Mouse (Mus musculus): Measurements from ENCODE around the gene Gm5447. TPM values are rescaled to one million over a fixed set of nuclear protein-coding genes. Genes with fewer than 3 reads are reported as not detected.
A peak's percentile ranks its signal among the peaks of the same experiment; 100 is the strongest.

The Gm5447 gene
- polyA plus RNA-seq, 1 experiment from 2014 or later = not detected

DNA sequence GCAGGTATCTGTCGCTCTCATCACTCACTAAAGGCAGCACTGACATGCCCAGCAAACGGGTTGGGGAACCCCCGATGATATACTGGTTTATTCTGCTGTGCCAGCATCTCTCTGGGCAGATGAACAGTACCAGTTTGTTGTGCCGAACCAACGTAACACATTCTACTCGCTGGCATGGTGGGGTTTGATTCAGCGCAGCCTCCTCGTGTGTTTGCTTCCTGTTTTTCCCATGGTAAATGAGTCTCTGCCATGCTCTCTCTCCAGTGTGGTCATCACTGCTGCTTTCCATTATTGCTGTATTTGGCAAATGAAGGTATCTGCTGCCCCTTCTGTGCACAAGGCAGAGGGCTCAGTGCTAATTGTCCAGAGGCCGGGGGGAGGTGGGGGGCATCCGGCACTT is 15.7 kb downstream of the Gm5447 start:
- ATAC-seq (replicated peaks) = no peak
- no peak overlapping the region for H3K4me2 ChIP-seq
- no peaks in the 10 kb centered on the region for H3K9me3 ChIP-seq
- no peak overlapping the region for H3K4me3 ChIP-seq
- H3K27me3 ChIP-seq (replicated peaks) = 0 out of 2 replicates have a peak, but pooled peaks cover 10% of the 10 kb centered on the region
- WGBS = 92% methylated on average over 10 of the region's 10 CpGs
- no peak overlapping the region for H3K27ac ChIP-seq
- no peak overlapping the region for H3K9ac ChIP-seq
- H3K4me1 ChIP-seq = 0 out of 2 replicates have a peak, but pooled peaks cover 12% of the 10 kb centered on the region
- H3K36me3 ChIP-seq (replicated peaks) = no peaks in the 10 kb centered on the region

DNA sequence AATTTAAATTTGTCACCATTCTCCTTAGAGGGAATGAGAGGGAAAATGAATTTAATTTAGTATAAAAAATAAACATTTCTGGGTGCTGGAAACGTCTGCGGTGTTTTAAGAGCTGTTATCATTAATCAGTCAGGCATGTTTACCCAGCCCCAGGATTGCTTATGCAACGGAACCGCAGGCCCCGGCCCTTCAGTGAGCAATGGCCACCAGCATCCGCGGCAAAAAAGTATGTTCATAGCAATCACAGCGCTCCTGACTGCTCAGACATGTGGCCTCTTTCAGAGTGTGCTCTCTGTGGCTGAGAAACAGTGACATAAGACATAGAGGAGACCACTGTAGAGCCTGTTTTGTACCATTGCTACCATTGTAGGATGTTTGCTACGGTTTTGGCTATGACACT is 16.2 kb downstream of the Gm5447 start:
- ATAC-seq (replicated peaks) = no peak
- Histone ChIP-seq H3K27me3 (replicated peaks) (0 out of 2 replicates have a peak, but pooled peaks cover 10% of the 10 kb centered on the region), H3K4me1 (0 out of 2 replicates have a peak, but pooled peaks cover 10% of the 10 kb centered on the region), H3K4me2 (no peak overlapping the region), H3K9ac (no peak overlapping the region), H3K9me3 (no peaks in the 10 kb centered on the region), H3K4me3 (no peak overlapping the region), H3K27ac (no peak overlapping the region), H3K36me3 (replicated peaks) (no peaks in the 10 kb centered on the region)
- 87% methylated on average over 9 of the region's 9 CpGs for WGBS

DNA sequence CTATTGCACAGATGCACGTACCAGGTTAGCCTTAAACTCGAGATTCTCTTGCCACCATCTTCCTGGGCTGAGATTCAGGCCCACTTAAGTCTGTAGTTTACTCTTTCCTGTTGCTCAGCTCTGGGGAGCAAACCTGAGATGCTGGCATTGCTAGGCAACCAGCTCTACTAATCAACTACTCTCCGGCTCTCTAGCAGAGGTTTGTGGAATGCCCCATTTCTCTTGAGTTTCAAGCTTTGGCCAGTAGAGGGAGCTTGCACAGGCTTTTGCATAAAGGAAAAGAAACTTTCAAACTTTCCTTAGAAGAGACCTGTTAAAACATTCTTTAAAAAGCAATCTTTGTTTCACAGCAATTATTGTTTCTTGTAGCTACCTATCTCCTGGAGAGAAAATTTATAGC is 19.8 kb downstream of the Gm5447 start:
- no peaks in the 10 kb centered on the region for H3K4me1 ChIP-seq
- H3K27me3 ChIP-seq (replicated peaks) = no peaks in the 10 kb centered on the region
- no peak overlapping the region for H3K4me3 ChIP-seq
- 33% methylated on average over 3 of the region's 3 CpGs for WGBS
- H3K36me3 ChIP-seq (replicated peaks) = no peaks in the 10 kb centered on the region
- H3K4me2 ChIP-seq = no peak overlapping the region
- peak; percentile 93 for ATAC-seq (replicated peaks)
- no peaks in the 10 kb centered on the region for H3K9me3 ChIP-seq
- H3K27ac ChIP-seq = no peak overlapping the region
- H3K9ac ChIP-seq = no peak overlapping the region

DNA sequence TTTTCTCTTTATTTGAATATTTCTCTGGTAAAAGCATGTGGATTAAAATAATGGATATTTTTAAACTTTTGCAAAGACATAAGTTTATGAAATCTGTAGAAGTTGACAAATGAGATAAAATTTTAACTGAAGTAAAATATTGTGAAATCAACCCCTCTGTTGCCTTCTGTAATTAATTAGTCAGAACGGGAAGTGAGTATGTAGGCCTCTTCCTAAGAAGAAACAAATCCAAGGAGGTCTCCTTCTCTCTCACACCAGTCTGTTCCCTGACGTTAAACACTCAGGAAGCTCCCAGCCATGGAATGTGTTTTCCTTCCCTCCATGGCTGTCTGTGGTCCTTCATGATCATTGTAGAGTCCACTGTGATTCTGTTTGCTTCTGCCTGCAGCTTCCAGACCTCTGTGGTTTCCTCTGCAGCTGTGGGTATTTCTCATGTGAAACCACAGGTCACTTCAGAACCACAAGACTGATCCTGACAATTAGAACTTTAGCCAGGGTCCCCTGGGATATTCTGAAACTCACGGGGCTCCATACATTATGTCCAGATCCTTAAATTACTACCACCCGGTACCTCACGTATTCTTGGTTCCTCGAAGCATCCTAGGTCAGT is 20.4 kb downstream of the Gm5447 start:
- no peak overlapping the region for H3K9ac ChIP-seq
- no peak overlapping the region for H3K4me3 ChIP-seq
- no peaks in the 10 kb centered on the region for H3K9me3 ChIP-seq
- ATAC-seq (replicated peaks) = no peak
- no peaks in the 10 kb centered on the region for H3K36me3 ChIP-seq (replicated peaks)
- no peaks in the 10 kb centered on the region for H3K27me3 ChIP-seq (replicated peaks)
- WGBS = 82% methylated on average over 6 of the region's 6 CpGs
- no peaks in the 10 kb centered on the region for H3K4me1 ChIP-seq
- H3K27ac ChIP-seq = no peak overlapping the region
- no peak overlapping the region for H3K4me2 ChIP-seq

DNA sequence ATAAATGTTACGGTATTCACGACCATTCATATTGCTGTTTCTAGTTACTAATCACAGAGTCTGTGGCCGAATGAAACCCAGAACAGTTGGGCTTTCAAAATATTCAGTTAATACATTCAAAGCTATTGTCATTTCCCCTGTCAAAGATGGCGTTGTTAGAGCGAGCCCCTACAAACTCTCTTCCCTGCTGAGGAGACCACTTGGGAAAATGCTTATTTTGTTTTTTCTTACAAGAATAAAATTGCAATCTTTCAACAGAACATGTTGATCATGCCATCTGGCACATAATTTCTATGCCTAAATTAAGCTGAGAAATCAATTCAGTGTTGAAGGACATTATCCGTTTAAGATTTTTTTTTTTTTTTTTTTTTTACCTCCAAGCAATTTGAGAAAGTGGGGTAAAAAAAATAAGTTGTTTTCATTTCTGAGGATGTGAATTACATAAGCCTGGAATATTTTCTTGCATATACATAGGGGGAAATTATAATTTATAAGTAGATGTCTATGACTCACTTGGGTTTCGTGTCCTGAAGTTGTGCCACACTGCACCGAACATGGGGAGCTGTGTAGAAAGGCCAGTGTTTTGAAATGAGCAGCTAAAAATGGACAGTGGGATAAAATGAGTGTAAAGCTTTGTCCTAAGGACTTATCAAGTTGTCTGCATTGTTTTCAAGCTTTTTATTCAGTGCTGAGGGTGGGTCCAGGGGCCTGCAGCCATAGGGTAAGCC is 23.7 kb downstream of the Gm5447 start:
- Histone ChIP-seq H3K36me3 (replicated peaks) (no peaks in the 10 kb centered on the region), H3K4me2 (no peak overlapping the region), H3K27ac (no peak overlapping the region), H3K4me3 (no peak overlapping the region), H3K27me3 (replicated peaks) (no peaks in the 10 kb centered on the region), H3K9ac (no peak overlapping the region), H3K9me3 (no peaks in the 10 kb centered on the region), H3K4me1 (no peaks in the 10 kb centered on the region)
- 79% methylated on average over 8 of the region's 8 CpGs for WGBS
- no peak for ATAC-seq (replicated peaks)

DNA sequence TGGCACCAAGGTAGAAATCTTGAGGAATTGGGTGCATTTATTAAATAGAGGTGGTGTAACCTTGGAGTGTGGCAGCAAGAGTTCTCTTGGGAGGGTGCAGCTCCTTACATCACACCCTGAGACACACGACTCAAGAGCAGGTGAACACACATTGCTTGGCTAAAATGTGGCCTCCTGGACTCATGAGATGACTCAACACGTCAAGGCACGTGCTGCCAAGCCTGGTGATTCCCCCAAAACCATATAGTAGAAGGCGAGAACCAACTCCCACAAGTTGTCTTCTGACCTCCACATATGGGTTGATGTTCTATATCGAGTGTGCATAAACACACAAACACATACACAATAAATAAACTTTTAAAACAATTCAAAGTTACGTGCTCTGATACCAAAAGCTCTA is 25.8 kb downstream of the Gm5447 start:
- Histone ChIP-seq H3K9me3 (no peaks in the 10 kb centered on the region), H3K27ac (no peak overlapping the region), H3K4me3 (no peak overlapping the region), H3K9ac (no peak overlapping the region), H3K4me1 (no peaks in the 10 kb centered on the region), H3K4me2 (no peak overlapping the region), H3K36me3 (replicated peaks) (no peaks in the 10 kb centered on the region), H3K27me3 (replicated peaks) (no peaks in the 10 kb centered on the region)
- no peak for ATAC-seq (replicated peaks)
- 92% methylated on average over 6 of the region's 6 CpGs for WGBS

DNA sequence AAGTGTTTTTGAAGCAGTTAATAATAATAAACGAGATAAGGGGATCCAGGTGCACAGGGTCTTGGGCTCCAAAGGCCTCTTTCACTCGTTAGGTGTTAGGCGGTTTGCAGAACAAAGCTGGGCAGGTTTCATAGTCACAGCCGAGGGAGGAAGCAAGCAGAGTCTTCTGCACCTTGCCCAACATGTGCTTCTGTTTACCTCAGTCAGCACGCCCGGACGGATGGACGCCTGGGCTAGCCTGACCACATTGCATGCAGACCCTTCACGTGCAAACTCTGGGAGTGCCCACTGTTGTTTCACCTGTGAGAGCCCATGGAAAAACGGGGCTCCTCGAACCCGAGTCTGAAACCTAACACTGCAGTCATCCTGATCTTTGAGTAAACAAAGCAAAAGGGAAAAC is 30.5 kb downstream of the Gm5447 start:
- Histone ChIP-seq H3K36me3 (replicated peaks) (no peaks in the 10 kb centered on the region), H3K27me3 (replicated peaks) (no peaks in the 10 kb centered on the region), H3K4me2 (no peak overlapping the region), H3K4me3 (no peak overlapping the region), H3K27ac (no peak overlapping the region), H3K9me3 (no peaks in the 10 kb centered on the region), H3K4me1 (no peaks in the 10 kb centered on the region), H3K9ac (no peak overlapping the region)
- WGBS = 68% methylated on average over 12 of the region's 12 CpGs
- ATAC-seq (replicated peaks) = no peak

DNA sequence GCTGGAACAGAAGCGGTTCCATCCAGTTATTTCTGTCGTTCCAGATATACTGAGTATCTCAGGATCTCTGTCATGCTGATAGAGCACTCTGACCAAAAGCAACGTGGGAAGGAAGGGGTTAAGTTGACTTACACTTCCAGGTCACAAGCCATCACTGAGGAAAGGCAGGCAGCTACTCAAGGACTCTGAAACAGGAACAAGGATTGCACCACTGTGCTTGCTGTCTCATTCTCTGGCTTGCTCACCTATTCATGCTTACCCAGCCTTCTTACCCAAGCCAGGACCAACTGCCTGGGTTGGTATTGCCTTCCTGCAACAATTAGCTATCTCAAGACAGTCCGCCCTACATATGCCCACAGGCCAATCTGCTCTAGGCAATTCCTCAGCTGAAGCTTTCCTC is 31.0 kb downstream of the Gm5447 start:
- Histone ChIP-seq H3K4me2 (no peak overlapping the region), H3K9me3 (no peaks in the 10 kb centered on the region), H3K27me3 (replicated peaks) (no peaks in the 10 kb centered on the region), H3K9ac (no peak overlapping the region), H3K4me1 (no peaks in the 10 kb centered on the region), H3K4me3 (no peak overlapping the region), H3K36me3 (replicated peaks) (no peaks in the 10 kb centered on the region), H3K27ac (no peak overlapping the region)
- no peak for ATAC-seq (replicated peaks)
- WGBS = 80% methylated on average over 4 of the region's 4 CpGs

DNA sequence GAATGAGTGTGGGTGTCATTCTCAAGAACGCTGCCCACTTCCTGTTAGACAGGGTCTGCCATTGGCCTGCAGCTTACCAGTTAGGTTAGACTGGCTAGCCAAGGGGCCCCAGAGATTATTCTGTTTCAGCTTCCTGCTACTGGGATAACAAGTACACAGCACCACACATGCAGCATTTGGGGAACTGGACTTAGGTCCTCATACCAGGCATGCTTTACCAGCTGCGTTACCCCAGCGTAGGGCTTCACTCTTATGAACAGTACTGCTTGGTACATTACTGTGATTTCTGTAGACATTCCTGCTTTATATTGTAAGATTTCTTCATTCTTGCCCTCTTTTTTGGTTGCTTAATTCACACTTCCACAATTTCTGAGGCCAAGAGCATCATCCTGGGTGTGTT is 43.5 kb downstream of the Gm5447 start:
- H3K36me3 ChIP-seq (replicated peaks) = no peaks in the 10 kb centered on the region
- H3K4me2 ChIP-seq = no peak overlapping the region
- H3K27me3 ChIP-seq (replicated peaks) = no peaks in the 10 kb centered on the region
- H3K9me3 ChIP-seq = no peaks in the 10 kb centered on the region
- no peak for ATAC-seq (replicated peaks)
- WGBS = 90% methylated on average over 3 of the region's 3 CpGs
- H3K4me3 ChIP-seq = no peak overlapping the region
- no peak overlapping the region for H3K9ac ChIP-seq
- no peak overlapping the region for H3K27ac ChIP-seq
- no peaks in the 10 kb centered on the region for H3K4me1 ChIP-seq

DNA sequence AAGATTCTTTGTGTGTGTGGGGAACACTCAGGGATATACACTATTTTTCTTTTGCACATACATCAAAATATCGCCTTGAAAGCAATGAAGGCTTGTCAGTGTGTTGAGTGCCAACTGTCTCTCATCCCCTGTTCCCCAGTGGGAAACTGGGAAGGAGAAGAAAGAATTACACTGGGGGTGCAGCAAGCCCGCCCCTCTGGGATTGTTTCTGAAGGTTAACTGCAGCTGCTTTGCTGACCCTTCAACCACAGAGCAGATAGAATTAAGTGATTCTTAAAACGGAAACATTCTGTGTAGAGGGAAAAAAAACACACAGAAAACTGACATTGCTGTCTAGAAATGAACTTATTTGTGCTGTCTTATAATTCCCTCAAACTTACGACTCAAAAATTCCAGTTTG is 47.5 kb downstream of the Gm5447 start:
- Histone ChIP-seq H3K4me1 (no peaks in the 10 kb centered on the region), H3K27me3 (replicated peaks) (no peaks in the 10 kb centered on the region), H3K9ac (no peak overlapping the region), H3K36me3 (replicated peaks) (no peaks in the 10 kb centered on the region), H3K4me2 (no peak overlapping the region), H3K9me3 (no peaks in the 10 kb centered on the region), H3K27ac (no peak overlapping the region), H3K4me3 (no peak overlapping the region)
- ATAC-seq (replicated peaks) = no peak
- WGBS = 66% methylated on average over 4 of the region's 4 CpGs

DNA sequence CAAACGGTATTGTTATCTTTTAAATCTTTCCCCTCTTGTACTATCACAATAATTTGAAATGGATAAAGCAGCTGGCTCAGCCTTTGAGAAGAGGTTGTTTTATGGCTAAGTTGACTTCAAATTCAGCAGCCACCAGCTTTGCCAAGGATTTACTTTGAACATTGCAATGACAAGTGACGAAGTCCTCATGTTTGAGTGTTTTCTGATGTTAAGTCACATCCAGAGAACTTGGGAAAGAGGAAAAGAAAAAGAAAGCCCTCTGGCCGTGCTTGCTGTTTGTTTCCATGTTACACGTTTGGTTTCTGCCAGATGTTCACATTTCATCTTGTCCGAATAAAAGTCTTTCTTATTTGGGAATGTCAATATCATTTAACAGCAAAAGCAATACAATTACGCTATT is 47.9 kb downstream of the Gm5447 start:
- H3K4me2 ChIP-seq = no peak overlapping the region
- no peak overlapping the region for H3K4me3 ChIP-seq
- H3K9ac ChIP-seq = no peak overlapping the region
- no peaks in the 10 kb centered on the region for H3K36me3 ChIP-seq (replicated peaks)
- H3K27me3 ChIP-seq (replicated peaks) = no peaks in the 10 kb centered on the region
- WGBS = 80% methylated on average over 6 of the region's 6 CpGs
- no peaks in the 10 kb centered on the region for H3K4me1 ChIP-seq
- H3K9me3 ChIP-seq = no peaks in the 10 kb centered on the region
- H3K27ac ChIP-seq = no peak overlapping the region
- ATAC-seq (replicated peaks) = no peak

DNA sequence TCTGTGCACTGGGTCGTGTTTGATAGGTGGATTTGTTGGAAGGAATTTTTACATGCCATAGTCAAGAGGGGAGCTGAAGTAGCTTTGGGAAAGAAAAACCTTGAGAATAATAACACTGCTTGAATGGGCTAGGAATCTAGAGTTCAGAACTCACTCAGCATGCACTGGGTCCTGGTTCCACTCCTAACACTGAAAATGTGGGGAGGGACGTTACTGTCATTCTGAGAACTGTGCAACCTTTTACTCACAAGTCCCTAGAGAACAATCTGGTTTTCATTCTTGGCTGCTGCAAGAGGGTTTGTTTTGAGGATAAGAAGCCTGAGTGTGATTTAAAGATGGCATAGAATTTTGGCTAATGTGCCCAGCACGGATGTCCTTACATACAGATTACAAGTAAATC is 49.7 kb downstream of the Gm5447 start:
- WGBS = 82% methylated on average over 3 of the region's 3 CpGs
- H3K4me3 ChIP-seq = no peak overlapping the region
- H3K9ac ChIP-seq = no peak overlapping the region
- no peaks in the 10 kb centered on the region for H3K36me3 ChIP-seq (replicated peaks)
- no peak overlapping the region for H3K27ac ChIP-seq
- H3K4me1 ChIP-seq = no peaks in the 10 kb centered on the region
- H3K4me2 ChIP-seq = no peak overlapping the region
- ATAC-seq (replicated peaks) = no peak
- H3K9me3 ChIP-seq = no peaks in the 10 kb centered on the region
- H3K27me3 ChIP-seq (replicated peaks) = no peaks in the 10 kb centered on the region
